Mouse (Mus musculus) lung, postnatal 0 days (tissue): Measurements from ENCODE around the gene Sbf2.

Experiments
- CTCF ChIP-seq: IDR thresholded peaks from 2 replicates; pipeline ENCODE4 v1.5.1; 2016; ENCODE audit warnings: antibody characterized with exemption, mild to moderate bottlenecking
- EP300 ChIP-seq: IDR thresholded peaks from 2 replicates; pipeline ENCODE4 v1.6.1; 2016; ENCODE audit warnings: antibody characterized with exemption, mild to moderate bottlenecking, control low read depth

DNA sequence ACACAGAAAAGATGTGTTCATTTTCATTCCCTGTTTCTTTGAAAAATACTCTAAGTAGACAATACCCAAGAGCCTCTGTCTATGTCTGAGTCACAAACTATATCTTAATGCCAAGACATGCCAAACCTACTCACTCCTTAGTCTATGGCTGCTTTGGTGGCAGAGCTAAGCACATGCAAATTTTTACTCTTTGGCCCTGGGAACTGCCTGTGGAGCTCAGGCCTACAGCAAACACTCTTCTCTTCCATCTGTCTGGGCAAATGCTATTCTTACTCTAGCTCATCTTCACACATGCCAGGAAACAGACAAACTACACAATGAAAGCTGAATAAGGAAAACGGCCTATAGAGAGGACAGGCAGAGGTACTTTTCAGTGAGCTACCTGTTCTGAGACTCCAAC, 253.2 kb downstream of the Sbf2 start:
- no peak for TF ChIP-seq CTCF
- no peak for TF ChIP-seq EP300
